Mouse (Mus musculus): Measurements from ENCODE around the gene Fam219a.

GRCm38 (mm10) chr4:41557092-41557491 lies 12.2 kb downstream of the Fam219a start:
- TF ChIP-seq EP300 (IDR thresholded peaks at IDR 0.05; ENCODE audit: low read depth) (no peak), CTCF (IDR thresholded peaks at IDR 0.05; ENCODE audit: low read depth) (no peak)

All from liver, postnatal 0 days (tissue).